Comparison of ENCODE assay signal across 20 mouse cellular contexts in the genomic region with DNA sequence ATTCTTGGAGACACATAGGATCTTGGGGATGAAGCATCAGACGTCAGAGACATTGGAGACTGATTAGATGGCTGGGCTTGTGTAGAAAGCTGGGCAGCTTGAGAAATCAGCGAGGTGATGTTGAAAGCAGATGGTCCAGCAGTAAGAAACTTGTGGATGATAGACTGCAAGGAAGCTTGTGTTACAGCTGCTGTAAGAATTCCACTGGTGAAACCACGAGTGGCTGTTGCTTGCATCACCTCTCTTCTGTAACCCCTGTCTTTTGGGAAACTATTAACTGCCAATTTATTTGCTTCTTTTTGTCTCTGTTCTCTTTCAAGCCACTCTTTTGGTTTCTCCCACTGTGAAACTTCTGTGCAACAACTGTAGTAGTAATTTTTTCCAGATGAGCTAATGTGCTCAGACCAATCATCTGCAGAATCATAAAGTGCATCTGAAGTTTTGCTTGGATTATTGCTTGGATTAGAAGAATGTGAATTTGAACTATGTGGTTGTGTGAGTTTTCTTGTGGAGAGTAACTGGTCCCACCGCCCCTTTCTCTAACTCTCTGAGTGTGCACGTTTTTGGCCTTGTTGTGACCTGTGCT. TPM values are rescaled to one million over a fixed set of nuclear protein-coding genes. Genes with fewer than 3 reads are reported as not detected.
DNase-seq lines count a peak whose midpoint lies in the region; ATAC-seq and TF ChIP-seq lines count a peak whose summit lies in the region.
"Had no signal": no experiment of that assay in that cellular context is flagged by ENCODE, and none has a peak within 500 bp of the region (broad histone marks: within the 10 kb centered on the region; RNA-seq: fewer than 3 reads in every experiment).

No protein-coding gene starts in this region.

- peak overlapping the region; percentile 75; the same call in 1 of the 2 replicates for H3K4me2 ChIP-seq in hindbrain, embryonic 14.5 days (replicated peaks)
- no peak overlapping the region; the same call in 1 of the 2 replicates for H3K4me2 ChIP-seq in hindbrain, embryonic 13.5 days
- peak overlapping the region; percentile 78 for H3K4me2 ChIP-seq in limb, embryonic 15.5 days
- H3K4me2 ChIP-seq in intestine, postnatal 0 days (replicated peaks; ENCODE audit: low read depth), result no peak overlapping the region

- no peak overlapping the region for H3K27ac ChIP-seq in hindbrain, embryonic 14.5 days
- no peak overlapping the region for H3K27ac ChIP-seq in hindbrain, embryonic 13.5 days
- H3K27ac ChIP-seq in brown adipose tissue, adult 24 weeks (replicated peaks; ENCODE audit: low read depth, low read length), result no peak overlapping the region
- H3K27ac ChIP-seq in limb, embryonic 15.5 days, result no peak overlapping the region
- H3K27ac ChIP-seq in intestine, postnatal 0 days (ENCODE audit: low read depth, low read length), result no peak overlapping the region
- H3K27ac ChIP-seq: hindbrain, postnatal 0 days; liver, embryonic 14.5 days had no signal

- H3K36me3 ChIP-seq in hindbrain, embryonic 14.5 days (replicated peaks; ENCODE audit: control insufficient read depth, insufficient read depth), result no peaks in the 10 kb centered on the region
- no peaks in the 10 kb centered on the region for H3K36me3 ChIP-seq in hindbrain, embryonic 13.5 days
- H3K36me3 ChIP-seq in limb, embryonic 15.5 days, result no peaks in the 10 kb centered on the region
- H3K36me3 ChIP-seq in intestine, postnatal 0 days (ENCODE audit: control insufficient read depth, insufficient read depth), result no peaks in the 10 kb centered on the region
- H3K36me3 ChIP-seq: heart, embryonic 10.5 days had no signal

- no peak overlapping the region for H3K9ac ChIP-seq in hindbrain, embryonic 14.5 days
- H3K9ac ChIP-seq in hindbrain, embryonic 13.5 days, result no peak overlapping the region
- H3K9ac ChIP-seq in limb, embryonic 15.5 days, result no peak overlapping the region
- no peak overlapping the region for H3K9ac ChIP-seq in intestine, postnatal 0 days (ENCODE audit: low read depth, low read length)
- H3K9ac ChIP-seq: liver, embryonic 14.5 days had no signal

- H3K4me1 ChIP-seq in hindbrain, embryonic 14.5 days (replicated peaks; ENCODE audit: control insufficient read depth, insufficient read depth, low read length), result no peaks in the 10 kb centered on the region
- peaks cover 7% of the 10 kb centered on the region; the same call in 1 of the 2 replicates for H3K4me1 ChIP-seq in hindbrain, embryonic 13.5 days (replicated peaks)
- H3K4me1 ChIP-seq in brown adipose tissue, adult 24 weeks (ENCODE audit: control insufficient read depth, insufficient read depth, insufficient read length, low read length), result no peaks in the 10 kb centered on the region
- peaks cover 19% of the 10 kb centered on the region for H3K4me1 ChIP-seq in limb, embryonic 15.5 days
- H3K4me1 ChIP-seq in intestine, postnatal 0 days (replicated peaks; ENCODE audit: control insufficient read depth, insufficient read depth, low read length), result 0 out of 2 replicates have a peak, but pooled peaks cover 2% of the 10 kb centered on the region

- H3K27me3 ChIP-seq in hindbrain, embryonic 14.5 days (ENCODE audit: control insufficient read depth, insufficient read depth, low read length), result peaks cover 3% of the 10 kb centered on the region
- peaks cover 20% of the 10 kb centered on the region for H3K27me3 ChIP-seq in hindbrain, embryonic 13.5 days
- peaks cover 4% of the 10 kb centered on the region for H3K27me3 ChIP-seq in limb, embryonic 15.5 days
- 0 out of 2 replicates have a peak, but pooled peaks cover 3% of the 10 kb centered on the region for H3K27me3 ChIP-seq in intestine, postnatal 0 days (replicated peaks; ENCODE audit: control insufficient read depth, insufficient read depth, low read length)

- no peak for DNase-seq in hindbrain, embryonic 14.5 days (ENCODE audit: low spot score)
- DNase-seq in 3T3-L1 (ENCODE audit: low read depth, low spot score), result peak; percentile 6
- DNase-seq in cerebellum, adult 9-11 months, result no peak
- no peak for DNase-seq in right cerebral cortex, postnatal 36 days (ENCODE audit: low spot score in 2 of 2)
- DNase-seq: adrenal gland, postnatal 36 days; cerebellum, adult 9-10 months; gastrocnemius, postnatal 25 days; heart, postnatal 14 days; kidney, adult 2 months; kidney, postnatal 25 days; lung, postnatal 10 days; spleen, adult 18-20 months; thymus, adult 18-20 months had no signal

- TF ChIP-seq CTCF in intestine, postnatal 0 days (IDR thresholded peaks at IDR 0.05; ENCODE audit: low read depth), result no peak

- no peak overlapping the region for H3K4me3 ChIP-seq in hindbrain, embryonic 14.5 days (replicated peaks; ENCODE audit: low read length)
- H3K4me3 ChIP-seq in hindbrain, embryonic 13.5 days, result no peak overlapping the region
- H3K4me3 ChIP-seq in brown adipose tissue, adult 24 weeks (ENCODE audit: insufficient read depth, low read depth, low read length), result peak overlapping the region; percentile 38; the same call in 1 of the 2 replicates
- H3K4me3 ChIP-seq in limb, embryonic 15.5 days, result no peak overlapping the region
- no peak overlapping the region for H3K4me3 ChIP-seq in intestine, postnatal 0 days (ENCODE audit: low read depth, low read length)

- 40% methylated on average over 5 of the region's 5 CpGs for WGBS in hindbrain, embryonic 14.5 days
- WGBS in hindbrain, embryonic 13.5 days, result 47% methylated on average over 5 of the region's 5 CpGs
- 16% methylated on average over 5 of the region's 5 CpGs for WGBS in limb, embryonic 15.5 days
- 57% methylated on average over 5 of the region's 5 CpGs for WGBS in intestine, postnatal 0 days

- H3K9me3 ChIP-seq in hindbrain, embryonic 14.5 days (ENCODE audit: control insufficient read depth, low read length), result no peaks in the 10 kb centered on the region
- H3K9me3 ChIP-seq in hindbrain, embryonic 13.5 days, result no peaks in the 10 kb centered on the region
- no peaks in the 10 kb centered on the region for H3K9me3 ChIP-seq in limb, embryonic 15.5 days
- H3K9me3 ChIP-seq in intestine, postnatal 0 days (ENCODE audit: control insufficient read depth), result no peaks in the 10 kb centered on the region
- H3K9me3 ChIP-seq: heart, embryonic 10.5 days had no signal

- ATAC-seq in hindbrain, embryonic 14.5 days (ENCODE audit: low FRiP score), result no peak
- no peak for ATAC-seq in hindbrain, embryonic 13.5 days (ENCODE audit: low FRiP score)
- no peak for ATAC-seq in limb, embryonic 15.5 days (ENCODE audit: insufficient number of reproducible peaks, low FRiP score, low TSS enrichment, low read depth)
- no peak for ATAC-seq in intestine, postnatal 0 days

RNA-seq across cellular contexts. Expression of a gene that starts 9.8 kb away (rescaled TPM):
- polyA plus RNA-seq in hindbrain, embryonic 14.5 days (2014; fragmentation: Nextera tagmentation; extraction: Ambion mirVana), result 1.3 and 2.5 TPM in 2 replicates
- 3.1 TPM in 2 replicates for polyA plus RNA-seq in hindbrain, embryonic 13.5 days (2015; fragmentation: Nextera tagmentation; extraction: Ambion mirVana)
- polyA plus RNA-seq in brown adipose tissue, adult 24 weeks (2012; ENCODE audit: insufficient read depth, insufficient read length, missing spikeins), result 0.59 and 1.3 TPM in 2 replicates
- 3.0 and 3.4 TPM in 2 replicates for polyA plus RNA-seq in limb, embryonic 15.5 days (2015; fragmentation: Nextera tagmentation; extraction: Ambion mirVana)
- polyA plus RNA-seq in intestine, postnatal 0 days (2015; fragmentation: Nextera tagmentation; extraction: Ambion mirVana), result 362 and 402 TPM in 2 replicates

RNA-seq across cellular contexts. Expression of a gene that starts 19.0 kb away (rescaled TPM):
- polyA plus RNA-seq in hindbrain, embryonic 14.5 days (2014; fragmentation: Nextera tagmentation; extraction: Ambion mirVana), result 122 and 135 TPM in 2 replicates
- polyA plus RNA-seq in hindbrain, embryonic 13.5 days (2015; fragmentation: Nextera tagmentation; extraction: Ambion mirVana), result 104 and 106 TPM in 2 replicates
- polyA plus RNA-seq in brown adipose tissue, adult 24 weeks (2012; ENCODE audit: insufficient read depth, insufficient read length, missing spikeins), result 9.4 and 18.8 TPM in 2 replicates
- 10.2 and 11.5 TPM in 2 replicates for polyA plus RNA-seq in limb, embryonic 15.5 days (2015; fragmentation: Nextera tagmentation; extraction: Ambion mirVana)
- polyA plus RNA-seq in intestine, postnatal 0 days (2015; fragmentation: Nextera tagmentation; extraction: Ambion mirVana), result 3.7 and 4.1 TPM in 2 replicates

Comparison
In these comparisons a context has a peak if more than half of its experiments do, and no peak if none do; other contexts are left out.
1. H3K4me2 ChIP-seq: peak in hindbrain, embryonic 14.5 days (single experiment) and limb, embryonic 15.5 days (single experiment); none in hindbrain, embryonic 13.5 days (single experiment) and intestine, postnatal 0 days (single experiment).
2. RNA of a gene that starts 9.8 kb away (polyA plus RNA-seq): 362 to 402 TPM in intestine, postnatal 0 days; 3.0 to 3.4 TPM in limb, embryonic 15.5 days, 3.1 TPM in hindbrain, embryonic 13.5 days, 1.3 to 2.5 TPM in hindbrain, embryonic 14.5 days and 0.59 to 1.3 TPM in brown adipose tissue, adult 24 weeks; every median in the first group is over 10 times any median in the second.